Comparison of ENCODE assay signal across 15 mouse cellular contexts in genomic region chr5:67831293-67832147, GRCm38 (mm10). TPM values are rescaled to one million over a fixed set of nuclear protein-coding genes. Genes with fewer than 3 reads are reported as not detected.
A peak's percentile ranks its signal among the peaks of the same experiment; 100 is the strongest.
DNase-seq lines count a peak whose midpoint lies in the region; ATAC-seq lines count a peak whose summit lies in the region.
"Had no signal": no experiment of that assay in that cellular context is flagged by ENCODE, and none has a peak within 500 bp of the region (broad histone marks: within the 10 kb centered on the region; RNA-seq: fewer than 3 reads in every experiment).

No protein-coding gene starts in this region.

- H3K4me3 ChIP-seq in megakaryocyte, embryonic 14.5 days (replicated peaks): peak overlapping the region; percentile 84
- no peak overlapping the region for H3K4me3 ChIP-seq in hindbrain, embryonic 10.5 days
- H3K4me3 ChIP-seq: hindbrain, embryonic 13.5 days; limb, embryonic 15.5 days; midbrain, embryonic 10.5 days; neural tube, embryonic 13.5 days had no signal

- peak; percentile 61 for ATAC-seq in CD4-positive, CD25-positive, alpha-beta regulatory T cell, adult 4 months
- ATAC-seq in hematopoietic stem cell, adult 5-6 weeks (replicated peaks in 1 of 2; ENCODE audit: insufficient read depth in 1 of 2, low FRiP score in 2 of 2, low TSS enrichment in 1 of 2, low read depth in 1 of 2, poor library complexity in 2 of 2, severe bottlenecking in 2 of 2): peak; percentile 74 to 78; a peak in 3 of 4 replicates

- H3K9me3 ChIP-seq in megakaryocyte, embryonic 14.5 days: no peaks in the 10 kb centered on the region
- no peaks in the 10 kb centered on the region for H3K9me3 ChIP-seq in hindbrain, embryonic 10.5 days
- H3K9me3 ChIP-seq: hindbrain, embryonic 13.5 days; limb, embryonic 15.5 days; midbrain, embryonic 10.5 days; neural tube, embryonic 13.5 days had no signal

- WGBS in hindbrain, embryonic 10.5 days: 85% methylated on average over 10 of the region's 10 CpGs

- no peaks in the 10 kb centered on the region for H3K27me3 ChIP-seq in megakaryocyte, embryonic 14.5 days (replicated peaks)
- no peaks in the 10 kb centered on the region for H3K27me3 ChIP-seq in hindbrain, embryonic 10.5 days (ENCODE audit: insufficient read depth, poor library complexity, severe bottlenecking)
- H3K27me3 ChIP-seq: hindbrain, embryonic 13.5 days; limb, embryonic 15.5 days; neural tube, embryonic 13.5 days had no signal

- H3K4me1 ChIP-seq in megakaryocyte, embryonic 14.5 days: peaks cover 91% of the 10 kb centered on the region
- H3K4me1 ChIP-seq in hindbrain, embryonic 10.5 days (replicated peaks): peaks cover 15% of the 10 kb centered on the region; the same call in 1 of the 2 replicates
- H3K4me1 ChIP-seq: limb, embryonic 15.5 days; midbrain, embryonic 10.5 days had no signal

- H3K36me3 ChIP-seq in megakaryocyte, embryonic 14.5 days (replicated peaks; ENCODE audit: low read length): peaks cover 60% of the 10 kb centered on the region
- no peaks in the 10 kb centered on the region for H3K36me3 ChIP-seq in hindbrain, embryonic 10.5 days
- H3K36me3 ChIP-seq: limb, embryonic 15.5 days; midbrain, embryonic 10.5 days had no signal

- DNase-seq in heart, adult 11 months: peak; percentile 85
- no peak for DNase-seq in heart, adult 8-10 months (ENCODE audit: low spot score)
- no peak for DNase-seq in hindbrain, embryonic 10.5 days (ENCODE audit: low spot score)
- no peak for DNase-seq in heart, adult 18-20 months
- no peak for DNase-seq in MN1 (ENCODE audit: low spot score)
- DNase-seq: gastrocnemius, postnatal 25 days; kidney, postnatal 36 days; right cerebral cortex, postnatal 25 days had no signal

- H3K27ac ChIP-seq in hindbrain, embryonic 10.5 days: no peak overlapping the region
- H3K27ac ChIP-seq: hindbrain, embryonic 13.5 days; limb, embryonic 15.5 days; midbrain, embryonic 10.5 days; neural tube, embryonic 13.5 days had no signal

RNA-seq across cellular contexts. Expression of gene Atp8a1, which starts 15.7 kb away (rescaled TPM):
- 10 to 100 TPM; 24.5 to 29.8 (median 26.1) TPM for total RNA-seq in heart, adult 8-10 months (2022)
- 10 to 100 TPM; 10.6 to 12.2 TPM for polyA plus RNA-seq in CD4-positive, CD25-positive, alpha-beta regulatory T cell, adult 4 months (2017; shearing (Covaris generic))
- 47.8 and 68.4 TPM in 2 replicates for total RNA-seq in hematopoietic stem cell, adult 5-6 weeks (2017)
- 39.1 and 107 TPM in 2 replicates for polyA plus RNA-seq in megakaryocyte, embryonic 14.5 days (2012; ENCODE audit: insufficient read depth, low replicate concordance)
- polyA plus RNA-seq in hindbrain, embryonic 10.5 days (2016; fragmentation: Nextera tagmentation; extraction: Ambion mirVana): 14.2 and 17.0 TPM in 2 replicates
- 10 to 100 TPM; 26.9 to 30.1 TPM for total RNA-seq in heart, adult 18-20 months (2021)
